Mouse (Mus musculus) small intestine, adult 2 months (tissue): ENCODE results near the gene Megf6. TPM values are rescaled to one million over a fixed set of nuclear protein-coding genes. Genes with fewer than 3 reads are reported as not detected.

ENCODE experiments used
- H3K27ac ChIP-seq: fragments of 200-500 bp; 2 replicates; pipeline ENCODE4 v1.5.1; 2012; ENCODE audit warnings: low read depth, low read length, control low read depth, inconsistent platforms; ENCODE audit not compliant: insufficient read depth
- H3K27me3 ChIP-seq: fragments of 200-500 bp; 2 replicates; pipeline ENCODE4 v1.6.1; 2012; ENCODE audit warnings: mild to moderate bottlenecking, moderate library complexity, low read length, inconsistent platforms; ENCODE audit not compliant: control insufficient read depth, insufficient read depth
- H3K36me3 ChIP-seq: fragments of 200-500 bp; 2 replicates; pipeline ENCODE4 v1.6.1; 2012; ENCODE audit warnings: mild to moderate bottlenecking, low read length, control low read depth, inconsistent platforms; ENCODE audit not compliant: control insufficient read depth, insufficient read depth
- H3K4me1 ChIP-seq: fragments of 200-500 bp; 2 replicates; pipeline ENCODE4 v1.6.1; 2012; ENCODE audit warnings: low read length, inconsistent platforms, mixed read lengths; ENCODE audit not compliant: control insufficient read depth, insufficient read depth, insufficient read length
- H3K4me3 ChIP-seq: fragments of 200-500 bp; 2 replicates; pipeline ENCODE4 v1.5.1; 2012; ENCODE audit warnings: low read depth, mild to moderate bottlenecking, control low read depth, inconsistent platforms, low read length, moderate library complexity
- CTCF ChIP-seq: fragments of 200-500 bp; IDR thresholded peaks from 2 replicates; pipeline ENCODE4 v1.5.1; 2012; ENCODE audit warnings: low read depth, mild to moderate bottlenecking, control low read depth, inconsistent platforms, low read length, moderate library complexity, mixed read lengths; ENCODE audit not compliant: insufficient replicate concordance, insufficient read length; ENCODE audit errors: extremely low read depth
- POLR2A ChIP-seq: fragments of 200-500 bp; IDR thresholded peaks from 2 replicates; pipeline ENCODE4 v1.6.1; 2012; ENCODE audit warnings: low read depth, mild to moderate bottlenecking, control low read depth, inconsistent platforms, low read length, moderate library complexity
- WGBS: fragments of 180-500 bp; shearing (Covaris S2); methylation state at CpG from one replicate; pipeline ENCODE4 v1.1.7; 2018; 5-methylcytosine and 5-hydroxymethylcytosine counted together
- polyA plus RNA-seq: library from polyadenylated mRNA; depleted of rRNA; stranded (reverse); fragments of >200 nt; gene quantifications from 2 replicates; pipeline ENCODE4 v1.2.3, GENCODE M21; 2012

The Megf6 gene
- polyA plus RNA-seq, 1 experiment, result 3.5 TPM

DNA sequence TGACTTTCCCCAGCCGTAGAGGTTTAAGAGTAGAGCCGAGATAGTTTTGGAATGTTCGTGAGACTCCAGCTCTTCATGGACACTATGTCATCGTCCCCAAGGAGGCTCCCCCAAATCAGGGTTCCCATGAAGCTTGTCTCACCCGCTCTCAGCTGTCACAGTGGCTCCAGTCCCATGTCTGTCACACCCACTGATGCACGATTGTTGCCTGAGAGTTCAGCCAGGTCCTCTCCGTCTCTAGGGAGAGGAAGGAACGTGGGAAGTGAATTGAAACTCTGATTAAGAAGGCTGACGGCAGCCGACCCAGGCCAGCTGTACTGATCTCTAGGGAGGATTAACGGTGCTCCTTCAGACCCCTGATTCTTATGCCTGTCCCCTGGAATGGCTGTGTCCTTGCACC is 57.8 kb downstream of the Megf6 start:
- WGBS, result 72% methylated on average over 11 of the region's 11 CpGs
- TF ChIP-seq POLR2A (no peak), CTCF (no peak)
- Histone ChIP-seq H3K4me1 (peaks cover 16% of the 10 kb centered on the region), H3K27ac (no peak overlapping the region), H3K36me3 (no peaks in the 10 kb centered on the region), H3K4me3 (no peak overlapping the region), H3K27me3 (no peaks in the 10 kb centered on the region)

- TF ChIP-seq POLR2A (no peak), CTCF (no peak)
- Histone ChIP-seq H3K36me3 (no peaks in the 10 kb centered on the region), H3K27ac (no peak overlapping the region), H3K4me3 (no peak overlapping the region), H3K4me1 (peaks cover 8% of the 10 kb centered on the region), H3K27me3 (no peaks in the 10 kb centered on the region)
- 92% methylated on average over 9 of the region's 9 CpGs for WGBS
Measured at GRCm38 (mm10) chr4:154229569-154229968, 59.0 kb downstream of the Megf6 start.

- H3K36me3 ChIP-seq, result no peaks in the 10 kb centered on the region
- no peak for TF ChIP-seq CTCF
- TF ChIP-seq POLR2A, result no peak
- 37% methylated on average over 7 of the region's 7 CpGs for WGBS
- H3K4me1 ChIP-seq, result no peaks in the 10 kb centered on the region
- H3K4me3 ChIP-seq, result no peak overlapping the region
- no peak overlapping the region for H3K27ac ChIP-seq
- no peaks in the 10 kb centered on the region for H3K27me3 ChIP-seq
Measured at GRCm38 (mm10) chr4:154231380-154231779, 60.9 kb downstream of the Megf6 start.

DNA sequence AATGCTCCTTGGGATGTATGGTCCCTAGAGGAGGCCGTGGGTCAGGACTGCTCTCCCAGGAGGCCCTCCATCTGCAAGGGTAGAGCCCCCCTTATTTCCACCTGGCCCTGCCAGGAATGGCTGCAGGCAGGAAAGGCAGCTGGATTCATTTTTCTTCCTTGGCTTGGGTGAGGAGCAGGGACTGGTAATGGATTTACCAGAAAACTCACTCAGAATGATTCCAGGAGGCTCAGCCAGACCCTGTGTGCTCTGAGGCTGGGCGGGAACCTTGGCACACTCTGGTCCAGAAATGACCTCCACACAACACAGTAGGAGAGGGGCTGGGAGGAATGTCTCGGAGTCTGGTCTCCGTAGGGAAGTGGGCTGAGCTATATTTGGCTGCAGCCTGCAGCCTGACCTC is 61.8 kb downstream of the Megf6 start:
- Histone ChIP-seq H3K36me3 (no peaks in the 10 kb centered on the region), H3K4me3 (no peak overlapping the region), H3K4me1 (no peaks in the 10 kb centered on the region), H3K27ac (no peak overlapping the region), H3K27me3 (0 out of 2 replicates have a peak, but pooled peaks cover 3% of the 10 kb centered on the region)
- TF ChIP-seq CTCF, result no peak
- no peak for TF ChIP-seq POLR2A
- WGBS, result 71% methylated on average over 4 of the region's 4 CpGs

DNA sequence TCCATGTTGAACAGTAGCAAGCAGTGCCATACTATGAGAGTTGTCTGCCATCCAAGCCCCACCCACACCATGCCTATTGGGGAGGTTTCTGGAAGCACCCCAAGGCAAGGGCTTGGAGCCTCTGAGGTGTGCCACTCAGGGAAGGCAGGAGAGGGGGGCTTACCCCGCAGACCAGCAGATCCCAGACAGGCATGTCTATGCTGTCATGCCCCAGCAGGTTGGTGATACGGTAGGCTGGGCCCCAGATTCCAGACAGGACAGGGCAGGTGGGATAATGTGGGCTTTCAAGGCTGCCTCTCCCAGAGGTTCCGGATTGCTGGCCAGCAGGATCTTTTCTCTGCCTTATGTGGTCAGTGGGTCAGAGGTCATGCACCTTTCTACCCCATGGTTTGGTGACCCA is 65.5 kb downstream of the Megf6 start:
- 0 out of 2 replicates have a peak, but pooled peaks cover 3% of the 10 kb centered on the region for H3K27me3 ChIP-seq
- WGBS, result 78% methylated on average over 3 of the region's 3 CpGs

GRCm38 (mm10) chr4:154236893-154237292 is 66.4 kb downstream of the Megf6 start:
- Histone ChIP-seq H3K4me3 (no peak overlapping the region), H3K36me3 (no peaks in the 10 kb centered on the region), H3K27ac (no peak overlapping the region), H3K27me3 (0 out of 2 replicates have a peak, but pooled peaks cover 3% of the 10 kb centered on the region), H3K4me1 (peaks cover 2% of the 10 kb centered on the region; the same call in 1 of the 2 replicates)
- TF ChIP-seq POLR2A, result no peak
- no peak for TF ChIP-seq CTCF
- WGBS, result 28% methylated on average over 10 of the region's 10 CpGs

More for the DNA sequence above, 65.5 kb downstream of the Megf6 start:
- H3K36me3 ChIP-seq, result no peaks in the 10 kb centered on the region
- TF ChIP-seq CTCF, result no peak
- no peak for TF ChIP-seq POLR2A
- H3K4me3 ChIP-seq, result no peak overlapping the region
- H3K4me1 ChIP-seq, result peaks cover 2% of the 10 kb centered on the region; the same call in 1 of the 2 replicates
- H3K27ac ChIP-seq, result no peak overlapping the region

DNA sequence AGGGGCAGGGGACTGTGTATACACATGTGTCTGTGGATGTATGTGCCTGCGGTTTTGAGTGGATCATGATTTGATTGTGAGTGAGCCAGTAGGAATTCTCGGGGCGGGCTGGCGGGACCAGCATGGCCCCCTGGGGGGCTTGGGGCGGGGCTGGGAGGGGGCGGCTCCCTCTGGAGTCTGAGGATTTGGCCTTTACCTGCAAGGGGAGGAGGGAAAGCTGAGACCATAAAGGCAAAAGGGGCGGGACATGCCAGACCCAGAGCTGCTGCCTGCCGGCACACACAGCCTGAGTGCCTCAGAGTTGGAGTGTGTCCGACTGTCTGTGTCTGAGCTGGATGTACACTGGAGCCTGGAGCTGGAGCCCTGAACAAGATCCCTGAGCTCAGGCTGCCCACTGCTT is 66.8 kb downstream of the Megf6 start:
- no peak overlapping the region for H3K27ac ChIP-seq
- no peak overlapping the region for H3K4me3 ChIP-seq
- TF ChIP-seq POLR2A (no peak), CTCF (no peak)
- peaks cover 2% of the 10 kb centered on the region; the same call in 1 of the 2 replicates for H3K4me1 ChIP-seq
- no peaks in the 10 kb centered on the region for H3K36me3 ChIP-seq
- H3K27me3 ChIP-seq, result 0 out of 2 replicates have a peak, but pooled peaks cover 3% of the 10 kb centered on the region
- 11% methylated on average over 9 of the region's 9 CpGs for WGBS

GRCm38 (mm10) chr4:154239199-154239598 is 68.7 kb downstream of the Megf6 start:
- Histone ChIP-seq H3K27ac (no peak overlapping the region), H3K36me3 (no peaks in the 10 kb centered on the region), H3K4me1 (peaks cover 2% of the 10 kb centered on the region; the same call in 1 of the 2 replicates), H3K27me3 (0 out of 2 replicates have a peak, but pooled peaks cover 3% of the 10 kb centered on the region), H3K4me3 (no peak overlapping the region)
- WGBS, result 75% methylated on average over 8 of the region's 8 CpGs
- TF ChIP-seq POLR2A (no peak), CTCF (no peak)
